Comparison of ENCODE assay signal across 8 mouse cellular contexts in the genomic region with DNA sequence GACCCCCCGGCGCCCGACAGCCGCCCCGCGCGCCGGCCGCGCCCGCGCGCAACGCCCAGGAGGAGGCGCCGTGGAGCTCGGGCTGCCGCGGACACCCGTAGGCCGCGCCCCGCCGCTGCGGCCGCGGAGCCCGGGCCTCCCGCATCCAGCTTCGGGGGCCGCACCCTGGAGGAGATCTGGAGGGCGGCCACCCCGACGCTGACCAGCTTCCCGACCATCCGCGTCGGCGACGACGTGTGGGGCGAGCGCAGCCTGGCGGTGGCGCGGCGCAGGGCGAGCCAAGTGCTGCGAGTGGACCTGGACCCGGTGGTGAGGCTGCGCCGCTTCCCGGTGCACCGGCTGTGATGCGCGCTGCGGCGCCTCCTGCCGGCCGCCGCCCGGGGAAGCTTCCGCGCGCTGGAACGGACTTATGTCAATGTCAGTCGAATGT. TPM values are rescaled to one million over a fixed set of nuclear protein-coding genes. Genes with fewer than 3 reads are reported as not detected.
A peak's percentile ranks its signal among the peaks of the same experiment; 100 is the strongest.
DNase-seq lines count a peak whose midpoint lies in the region; ATAC-seq lines count a peak whose summit lies in the region.

No protein-coding gene starts in this region.

- DNase-seq in adrenal gland, adult 8-10 months: peak; percentile 82
- DNase-seq in embryo, embryonic 11.5 days (ENCODE audit: low read depth, low spot score): peak; percentile 62
- peak; percentile 63 to 88 for DNase-seq in gastrocnemius, postnatal 36 days
- DNase-seq in left cerebral cortex, postnatal 25 days (ENCODE audit: low spot score in 2 of 2): peak; percentile 87 to 90
- DNase-seq in mesoderm, embryonic 11.5 days (ENCODE audit: low read depth, low spot score): peak; percentile 83
- DNase-seq in right cerebral cortex, postnatal 25 days: peak; percentile 88
- peak; percentile 81 to 83 for DNase-seq in urinary bladder, postnatal 4 days (ENCODE audit: low spot score in 2 of 2)

- WGBS in intestine, embryonic 16.5 days: 0% methylated on average over 66 of the region's 67 CpGs

- H3K27me3 ChIP-seq in intestine, embryonic 16.5 days (replicated peaks; ENCODE audit: control insufficient read depth, insufficient read depth, low read length): no peaks in the 10 kb centered on the region

- H3K4me3 ChIP-seq in intestine, embryonic 16.5 days (ENCODE audit: low read length): peak overlapping the region; percentile 75

- H3K4me1 ChIP-seq in intestine, embryonic 16.5 days (ENCODE audit: control insufficient read depth, insufficient read depth, low read length): peaks cover 4% of the 10 kb centered on the region

- peak overlapping the region; percentile 54 for H3K4me2 ChIP-seq in intestine, embryonic 16.5 days (ENCODE audit: low read depth, low read length)

- ATAC-seq in intestine, embryonic 16.5 days: peak; percentile 88

- intact Hi-C loops in gastrocnemius, postnatal 36 days (cut with DNase I): loop anchor here (2.0 to 10.0 kb wide), 3 partner anchors 87 to 515 kb away; no protein-coding TSS in a partner anchor
- intact Hi-C loops in left cerebral cortex, postnatal 25 days (cut with DNase I): loop anchor here (1.0 to 5.0 kb wide), 3 partner anchors 87 to 441 kb away; a partner anchor contains a TSS

- peak overlapping the region; percentile 95 for H3K9ac ChIP-seq in intestine, embryonic 16.5 days (ENCODE audit: low read depth, low read length)

- H3K9me3 ChIP-seq in intestine, embryonic 16.5 days (ENCODE audit: control insufficient read depth, low read length): no peaks in the 10 kb centered on the region

- H3K36me3 ChIP-seq in intestine, embryonic 16.5 days (ENCODE audit: control insufficient read depth, insufficient read depth, low read length): no peaks in the 10 kb centered on the region

- peak overlapping the region; percentile 97 for H3K27ac ChIP-seq in intestine, embryonic 16.5 days (ENCODE audit: low read length)

RNA-seq across cellular contexts. Expression of a gene that starts 0.8 kb away (rescaled TPM):
- 10 to 100 TPM; 10.0 to 14.3 (median 10.8) TPM for total RNA-seq in adrenal gland, adult 8-10 months (2022)
- 1 to 10 TPM; 4.0 to 5.0 TPM for total RNA-seq in gastrocnemius, postnatal 36 days (2021)
- polyA plus RNA-seq in intestine, embryonic 16.5 days (2015; fragmentation: Nextera tagmentation; extraction: Ambion mirVana): 2.1 and 2.2 TPM in 2 replicates
- total RNA-seq in left cerebral cortex, postnatal 25 days (2021): 10 to 100 TPM; 13.2 to 14.0 TPM

Comparison
In these comparisons a context has a peak if more than half of its experiments do, and no peak if none do; other contexts are left out.
1. Peak in every context shown above with its lines: DNase-seq, ATAC-seq, H3K4me3 ChIP-seq and H3K27ac ChIP-seq.